Mouse (Mus musculus): ENCODE measurements around the gene Lce1d. TPM values are rescaled to one million over a fixed set of nuclear protein-coding genes. Genes with fewer than 3 reads are reported as not detected.
"Not testable (repeated sequence)": the region's sequence is repeated elsewhere in the genome, so short reads cannot be mapped to it uniquely, and the experiment has no call there.

Lce1d gene
- not detected in 2 replicates for polyA plus RNA-seq (2015; fragmentation: Nextera tagmentation; extraction: Ambion mirVana)

DNA sequence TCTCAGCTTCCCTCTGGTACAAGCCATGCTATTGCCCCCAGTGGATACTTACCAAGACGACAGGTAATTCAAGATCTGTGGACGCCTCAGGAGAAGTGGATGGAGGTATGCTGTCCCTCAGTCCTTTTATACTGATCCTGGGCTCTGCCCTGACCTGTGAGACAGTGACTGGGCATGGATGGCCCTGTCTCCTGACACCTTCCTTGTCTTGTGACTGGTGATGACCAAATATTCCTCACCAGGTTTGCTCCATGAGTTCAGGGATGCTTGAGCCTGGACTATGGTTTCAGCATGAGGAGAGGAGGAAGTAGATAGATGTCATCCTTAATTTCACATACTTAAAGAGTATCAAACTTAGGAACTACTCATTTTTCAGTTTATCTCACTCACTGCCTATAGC is at the start of gene Lce1d:
TSS of gene Lce1d (minus strand) at position 101 of the 400 bp plus-strand sequence.
- 45% methylated on average over 2 of the region's 2 CpGs for WGBS (ENCODE audit: insufficient replicate concordance)
- no peak within 1 kb of the TSS for H3K4me2 ChIP-seq
- ATAC-seq (ENCODE audit: insufficient read depth): no peak

DNA sequence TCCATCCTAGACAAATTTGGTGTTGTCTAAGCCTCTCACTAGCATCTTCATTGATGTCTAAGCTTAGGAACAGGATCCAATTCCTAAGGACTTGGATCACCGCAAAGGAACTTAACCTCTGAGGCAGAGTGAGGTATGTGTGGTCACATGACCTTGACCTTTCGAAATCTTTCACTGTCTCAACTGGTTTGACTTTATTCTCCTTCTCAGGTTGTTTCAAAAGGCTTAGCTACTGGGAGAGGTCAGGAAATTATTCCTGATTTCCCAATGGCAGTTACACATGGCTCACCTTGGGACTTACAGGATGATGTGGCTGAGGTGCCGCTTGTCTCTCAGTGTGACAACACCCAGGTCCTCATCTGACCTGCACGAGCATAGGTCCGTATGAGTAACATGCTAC is 35.6 kb upstream of the Lce1d start:
- ATAC-seq (ENCODE audit: insufficient read depth): no peak
- Histone ChIP-seq H3K9me3 (replicated peaks) (no peaks in the 10 kb centered on the region), H3K4me1 (replicated peaks) (no peaks in the 10 kb centered on the region), H3K4me2 (no peak overlapping the region), H3K9ac (no peak overlapping the region), H3K27me3 (no peaks in the 10 kb centered on the region), H3K36me3 (replicated peaks) (no peaks in the 10 kb centered on the region), H3K4me3 (replicated peaks) (no peak overlapping the region), H3K27ac (replicated peaks) (no peak overlapping the region)
- 69% methylated on average over 5 of the region's 5 CpGs for WGBS (ENCODE audit: insufficient replicate concordance)

More for the DNA sequence above, at the start of gene Lce1d:
- Histone ChIP-seq H3K27ac (replicated peaks) (no peak within 1 kb of the TSS), H3K4me3 (replicated peaks) (no peak within 1 kb of the TSS), H3K9ac (no peak within 1 kb of the TSS), H3K9me3 (replicated peaks) (no peaks in the 10 kb centered on the region), H3K27me3 (no peaks in the 10 kb centered on the region), H3K4me1 (replicated peaks) (no peaks in the 10 kb centered on the region), H3K36me3 (replicated peaks) (no peaks in the 10 kb centered on the region)

DNA sequence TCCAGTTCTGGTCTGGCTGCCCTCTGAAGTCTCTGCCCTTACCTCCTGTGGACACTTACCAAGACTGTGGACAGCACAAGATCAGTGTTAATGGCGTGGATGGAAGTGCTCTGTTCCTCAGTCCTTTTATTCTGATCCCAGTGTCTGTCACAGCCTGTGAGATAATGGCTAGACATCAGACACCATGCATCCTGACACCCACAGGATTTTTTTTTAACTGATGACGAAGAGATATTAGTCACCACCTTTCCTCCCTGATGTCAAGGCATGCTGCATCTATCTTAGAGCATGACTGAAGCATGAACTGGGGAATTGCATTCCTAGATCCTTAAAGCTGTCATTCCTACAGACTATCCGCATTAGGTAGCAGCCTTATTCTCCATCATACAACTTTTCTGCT is 33.2 kb upstream of the Lce1d start, which contains the start of gene Lce1f:
TSS of gene Lce1f (minus strand) at position 101 of the 400 bp plus-strand sequence.
- no peaks in the 10 kb centered on the region for H3K36me3 ChIP-seq (replicated peaks)
- H3K9ac ChIP-seq: no peak within 1 kb of the TSS
- H3K27ac ChIP-seq (replicated peaks): no peak within 1 kb of the TSS
- ATAC-seq (ENCODE audit: insufficient read depth): no peak
- WGBS (ENCODE audit: insufficient replicate concordance): 41% methylated on average over 3 of the region's 3 CpGs
- no peak within 1 kb of the TSS for H3K4me2 ChIP-seq
- no peaks in the 10 kb centered on the region for H3K27me3 ChIP-seq
- no peak within 1 kb of the TSS for H3K4me3 ChIP-seq (replicated peaks)
- H3K9me3 ChIP-seq (replicated peaks): no peaks in the 10 kb centered on the region
- H3K4me1 ChIP-seq (replicated peaks): no peaks in the 10 kb centered on the region

DNA sequence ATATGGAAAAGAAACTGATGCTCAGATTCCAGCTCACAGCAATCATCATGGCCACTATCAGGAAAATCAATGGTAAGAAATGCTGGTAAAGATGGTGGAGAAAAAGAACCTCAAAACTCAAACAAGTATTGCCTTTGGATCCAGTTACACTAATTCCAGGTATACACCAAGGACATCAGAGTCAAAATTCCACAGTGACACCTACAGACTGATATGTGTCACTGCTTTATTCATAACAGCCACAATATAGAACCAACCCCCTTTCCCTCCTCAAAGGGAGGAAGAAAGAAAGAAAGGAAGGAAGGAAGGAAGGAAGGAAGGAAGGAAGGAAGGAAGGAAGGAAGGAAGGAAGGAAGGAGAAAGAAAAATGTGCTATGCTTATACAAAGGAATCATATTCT is 28.1 kb upstream of the Lce1d start:
- no peak for ATAC-seq (ENCODE audit: insufficient read depth)
- Histone ChIP-seq H3K27me3 (no peaks in the 10 kb centered on the region), H3K4me1 (replicated peaks) (no peaks in the 10 kb centered on the region), H3K9ac (no peak overlapping the region), H3K36me3 (replicated peaks) (no peaks in the 10 kb centered on the region), H3K4me2 (no peak overlapping the region), H3K4me3 (replicated peaks) (no peak overlapping the region), H3K27ac (replicated peaks) (no peak overlapping the region), H3K9me3 (replicated peaks) (no peaks in the 10 kb centered on the region)

DNA sequence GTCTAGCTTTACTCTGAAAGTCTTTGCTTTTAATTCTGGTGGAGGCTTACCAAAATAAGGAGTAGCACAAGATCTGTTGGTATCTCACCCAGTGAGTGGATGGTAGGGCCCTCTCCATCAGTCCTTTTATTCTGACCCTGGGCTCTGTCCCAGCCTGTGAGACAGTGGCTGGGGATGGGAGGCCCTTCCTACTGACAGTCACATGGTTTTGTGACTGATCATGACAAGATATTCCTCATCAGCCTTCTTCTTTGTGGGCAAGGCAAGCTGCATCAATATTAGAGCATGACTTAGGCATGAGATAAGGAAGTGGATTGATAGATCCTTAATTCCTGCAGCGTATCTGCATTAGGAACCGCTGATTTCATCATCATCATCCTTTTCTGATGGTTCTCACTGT is 22.0 kb upstream of the Lce1d start, which contains the start of gene Lce1e:
TSS of gene Lce1e (minus strand) at position 101 of the 400 bp plus-strand sequence.
- WGBS (ENCODE audit: insufficient replicate concordance): 62% methylated on average over 2 of the region's 2 CpGs
- ATAC-seq (ENCODE audit: insufficient read depth): no peak

DNA sequence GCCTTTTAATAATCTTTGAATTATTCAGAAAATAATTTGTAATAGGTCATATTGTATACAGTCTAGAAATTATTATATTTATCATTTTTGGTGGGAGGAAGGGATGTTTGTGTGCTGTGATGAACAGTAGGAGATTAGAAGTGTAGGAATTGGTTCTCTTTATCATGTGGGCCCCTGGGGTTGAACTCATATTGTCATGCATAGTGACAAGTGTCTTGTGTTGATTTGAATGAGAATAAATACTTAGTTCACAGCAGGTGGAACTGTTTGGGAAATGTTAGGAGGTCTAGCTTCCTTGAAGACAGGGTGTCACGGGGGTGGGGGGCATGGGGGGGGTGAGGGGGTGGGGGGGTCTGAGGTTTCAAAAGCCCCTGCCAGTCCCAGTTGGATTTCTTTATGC is 7.6 kb upstream of the Lce1d start:
- ATAC-seq (ENCODE audit: insufficient read depth): no peak
- Histone ChIP-seq H3K27ac (replicated peaks) (no peak overlapping the region), H3K9me3 (replicated peaks) (no peaks in the 10 kb centered on the region), H3K4me2 (no peak overlapping the region), H3K9ac (no peak overlapping the region), H3K36me3 (replicated peaks) (no peaks in the 10 kb centered on the region), H3K4me3 (replicated peaks) (no peak overlapping the region), H3K4me1 (replicated peaks) (no peaks in the 10 kb centered on the region), H3K27me3 (no peaks in the 10 kb centered on the region)
- WGBS (ENCODE audit: insufficient replicate concordance): 21% methylated on average over 1 of the region's 1 CpGs

More for the DNA sequence above, 22.0 kb upstream of the Lce1d start, which contains the start of gene Lce1e:
- no peaks in the 10 kb centered on the region for H3K4me1 ChIP-seq (replicated peaks)
- no peaks in the 10 kb centered on the region for H3K36me3 ChIP-seq (replicated peaks)
- no peak within 1 kb of the TSS for H3K4me3 ChIP-seq (replicated peaks)
- no peaks in the 10 kb centered on the region for H3K27me3 ChIP-seq
- no peak within 1 kb of the TSS for H3K27ac ChIP-seq (replicated peaks)
- H3K4me2 ChIP-seq: no peak within 1 kb of the TSS
- no peak within 1 kb of the TSS for H3K9ac ChIP-seq
- no peaks in the 10 kb centered on the region for H3K9me3 ChIP-seq (replicated peaks)

DNA sequence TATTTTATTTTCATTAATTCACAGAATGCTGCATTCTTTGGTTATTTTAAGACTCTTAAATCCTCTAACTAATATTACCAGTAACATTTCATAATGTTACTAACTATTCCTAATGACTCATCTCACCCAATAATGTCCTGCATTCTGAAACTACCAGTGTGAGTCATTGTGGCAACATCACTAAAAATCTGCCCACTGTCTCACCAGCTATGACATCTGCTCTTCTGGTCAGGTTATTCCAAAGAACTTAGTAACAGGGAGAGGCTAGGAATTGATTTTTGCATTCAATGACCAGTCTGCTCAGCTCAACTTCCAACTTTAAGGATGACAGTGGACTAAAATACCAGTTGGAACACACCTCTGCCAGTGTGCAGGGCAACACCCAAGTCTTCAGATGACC is 4.7 kb upstream of the Lce1d start:
- Histone ChIP-seq H3K9ac (no peak overlapping the region), H3K27ac (replicated peaks) (no peak overlapping the region), H3K4me2 (no peak overlapping the region), H3K27me3 (no peaks in the 10 kb centered on the region), H3K9me3 (replicated peaks) (no peaks in the 10 kb centered on the region), H3K4me3 (replicated peaks) (no peak overlapping the region), H3K36me3 (replicated peaks) (no peaks in the 10 kb centered on the region), H3K4me1 (replicated peaks) (no peaks in the 10 kb centered on the region)
- no peak for ATAC-seq (ENCODE audit: insufficient read depth)

DNA sequence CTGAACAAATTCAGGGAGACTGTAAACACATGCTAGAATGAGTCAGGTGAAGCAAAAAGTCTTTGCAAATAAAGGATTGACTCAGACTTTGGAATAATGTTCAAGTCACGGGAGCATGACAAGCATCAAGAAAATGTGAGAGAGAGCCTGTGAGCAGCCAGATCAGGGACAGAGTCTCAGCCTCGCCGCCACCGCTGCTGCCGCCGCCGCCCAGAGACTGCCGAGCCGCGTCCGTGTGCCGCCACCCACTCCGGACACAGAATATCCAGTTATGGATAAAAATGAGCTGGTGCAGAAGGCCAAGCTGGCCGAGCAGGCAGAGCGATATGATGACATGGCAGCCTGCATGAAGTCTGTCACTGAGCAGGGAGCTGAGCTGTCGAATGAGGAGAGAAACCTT is 2.1 kb upstream of the Lce1d start:
- H3K36me3 ChIP-seq (replicated peaks); H3K4me3 ChIP-seq (replicated peaks); H3K9me3 ChIP-seq (replicated peaks); ATAC-seq (ENCODE audit: insufficient read depth); H3K9ac ChIP-seq; H3K27ac ChIP-seq (replicated peaks); H3K4me2 ChIP-seq; H3K27me3 ChIP-seq; H3K4me1 ChIP-seq (replicated peaks): not testable (repeated sequence)
- 66% methylated on average over 16 of the region's 16 CpGs for WGBS (ENCODE audit: insufficient replicate concordance)

DNA sequence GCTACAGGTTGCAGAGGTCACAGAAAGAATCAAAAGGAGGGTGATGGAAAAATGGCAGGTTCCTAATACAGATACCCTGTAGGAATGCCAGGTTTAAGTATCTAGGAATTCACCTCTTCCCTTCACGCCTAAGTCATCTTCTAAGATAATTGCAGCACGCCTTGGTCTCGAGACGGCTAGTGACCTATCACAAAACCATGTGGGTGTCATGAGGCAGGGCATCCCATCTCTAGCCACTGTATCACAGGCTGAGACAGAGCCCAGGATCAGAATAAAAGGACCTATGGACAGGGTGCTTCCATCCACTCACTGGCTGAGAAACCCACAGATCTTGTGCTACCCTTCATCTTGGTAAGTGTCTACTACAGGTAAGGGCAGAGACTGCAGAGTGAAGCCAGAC is 8.1 kb downstream of the Lce1d start, which contains the start of gene Lce1c:
TSS of gene Lce1c (plus strand) at position 301 of the 400 bp plus-strand sequence.
- no peak within 1 kb of the TSS for H3K27ac ChIP-seq (replicated peaks)
- no peaks in the 10 kb centered on the region for H3K36me3 ChIP-seq (replicated peaks)
- ATAC-seq (ENCODE audit: insufficient read depth): no peak
- no peaks in the 10 kb centered on the region for H3K27me3 ChIP-seq
- H3K4me2 ChIP-seq: no peak within 1 kb of the TSS
- H3K4me1 ChIP-seq (replicated peaks): no peaks in the 10 kb centered on the region
- H3K9ac ChIP-seq: no peak within 1 kb of the TSS
- no peak within 1 kb of the TSS for H3K4me3 ChIP-seq (replicated peaks)
- H3K9me3 ChIP-seq (replicated peaks): no peaks in the 10 kb centered on the region
- 66% methylated on average over 4 of the region's 4 CpGs for WGBS (ENCODE audit: insufficient replicate concordance)

DNA sequence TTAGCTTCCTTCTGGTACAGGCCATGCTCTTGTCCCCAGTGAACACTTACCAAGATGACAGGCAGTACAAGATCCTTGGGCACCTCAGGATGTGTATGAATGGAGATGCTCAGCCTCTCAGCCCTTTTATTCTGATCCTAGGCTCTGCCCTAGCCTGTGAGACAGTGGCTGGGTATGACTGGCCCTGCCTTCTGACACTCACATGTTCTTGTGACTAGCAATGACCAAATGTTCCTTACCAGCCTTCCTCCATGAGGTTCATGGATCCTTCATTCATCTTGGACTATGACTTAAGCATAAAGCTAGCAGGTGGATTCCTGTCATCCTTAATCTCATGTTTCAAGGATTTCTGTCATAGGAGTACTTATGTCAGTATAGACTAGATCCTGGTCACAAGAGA is 16.8 kb downstream of the Lce1d start, which contains the start of gene Lce1a2:
TSS of gene Lce1a2 (minus strand) at position 101 of the 400 bp plus-strand sequence.
- no peak within 1 kb of the TSS for H3K27ac ChIP-seq (replicated peaks)
- no peak for ATAC-seq (ENCODE audit: insufficient read depth)
- H3K4me1 ChIP-seq (replicated peaks): no peaks in the 10 kb centered on the region

DNA sequence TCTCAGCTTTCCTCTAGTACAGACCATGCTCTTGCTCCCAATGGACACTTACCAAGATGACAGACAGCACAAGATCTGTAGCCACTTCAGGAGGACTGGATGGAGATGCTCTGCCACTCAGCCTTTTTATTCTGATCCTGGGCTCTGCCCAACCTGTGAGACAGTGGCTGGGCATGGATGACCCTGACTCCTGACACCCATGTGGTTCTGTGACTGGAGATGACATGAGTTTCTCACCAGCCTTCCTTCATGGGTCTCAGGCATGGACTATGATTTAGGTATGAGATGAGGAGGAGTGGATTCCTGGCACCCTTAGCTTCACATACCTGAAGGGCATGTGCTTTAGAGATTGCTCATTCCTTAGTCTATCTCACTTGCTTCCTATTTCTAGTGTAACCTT is 30.2 kb downstream of the Lce1d start, which contains the start of gene Lce1b:
TSS of gene Lce1b (minus strand) at position 101 of the 400 bp plus-strand sequence.
- no peak within 1 kb of the TSS for H3K9ac ChIP-seq
- no peak within 1 kb of the TSS for H3K4me3 ChIP-seq (replicated peaks)
- no peaks in the 10 kb centered on the region for H3K36me3 ChIP-seq (replicated peaks)
- H3K4me1 ChIP-seq (replicated peaks): no peaks in the 10 kb centered on the region
- no peaks in the 10 kb centered on the region for H3K9me3 ChIP-seq (replicated peaks)
- H3K27ac ChIP-seq (replicated peaks): no peak within 1 kb of the TSS
- no peak within 1 kb of the TSS for H3K4me2 ChIP-seq
- no peak for ATAC-seq (ENCODE audit: insufficient read depth)
- no peaks in the 10 kb centered on the region for H3K27me3 ChIP-seq

More for the DNA sequence above, 16.8 kb downstream of the Lce1d start, which contains the start of gene Lce1a2:
- Histone ChIP-seq H3K4me3 (replicated peaks) (no peak within 1 kb of the TSS), H3K27me3 (no peaks in the 10 kb centered on the region), H3K36me3 (replicated peaks) (no peaks in the 10 kb centered on the region), H3K4me2 (no peak within 1 kb of the TSS), H3K9me3 (replicated peaks) (no peaks in the 10 kb centered on the region), H3K9ac (no peak within 1 kb of the TSS)

DNA sequence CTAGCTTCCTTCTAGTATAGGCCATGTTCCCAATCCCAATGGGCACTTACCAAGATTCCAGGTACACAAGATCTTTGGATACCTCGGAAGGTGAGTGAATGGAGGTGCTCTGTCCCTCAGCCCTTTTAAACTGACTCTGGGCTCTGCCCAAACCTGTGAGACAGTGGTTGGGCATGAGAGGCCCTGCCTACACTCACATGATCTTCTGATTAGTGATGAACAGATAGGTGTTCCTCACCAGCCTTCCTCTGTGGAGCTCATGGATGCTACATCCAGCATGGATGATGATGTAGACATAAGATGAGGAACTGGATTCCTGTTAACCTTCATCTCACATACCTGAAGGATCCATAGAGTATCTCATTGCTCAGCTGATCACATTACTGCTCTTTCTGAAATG is 38.8 kb downstream of the Lce1d start, which contains the start of gene Lce1a1:
TSS of gene Lce1a1 (minus strand) at position 101 of the 400 bp plus-strand sequence.
- 56% methylated on average over 1 of the region's 1 CpGs for WGBS (ENCODE audit: insufficient replicate concordance)
- no peak within 1 kb of the TSS for H3K4me3 ChIP-seq (replicated peaks)
- no peak within 1 kb of the TSS for H3K9ac ChIP-seq
- no peaks in the 10 kb centered on the region for H3K27me3 ChIP-seq
- no peaks in the 10 kb centered on the region for H3K9me3 ChIP-seq (replicated peaks)
- no peaks in the 10 kb centered on the region for H3K4me1 ChIP-seq (replicated peaks)
- no peak within 1 kb of the TSS for H3K4me2 ChIP-seq
- H3K36me3 ChIP-seq (replicated peaks): no peaks in the 10 kb centered on the region
- no peak within 1 kb of the TSS for H3K27ac ChIP-seq (replicated peaks)
- ATAC-seq (ENCODE audit: insufficient read depth): no peak
